Mouse (Mus musculus) intestine, embryonic 14.5 days (tissue): ENCODE measurements around the gene Hoxb6. TPM values are rescaled to one million over a fixed set of nuclear protein-coding genes. Genes with fewer than 3 reads are reported as not detected.

Experiments
- ATAC-seq: fragments of 200-750 bp; cut with Nextera tagmentation; replicated peaks from 2 replicates; pipeline ENCODE4 v1.8.0; 2017; ENCODE audit warnings: low read depth, moderate number of reproducible peaks, moderate TSS enrichment, moderate library complexity; ENCODE audit not compliant: low FRiP score, low TSS enrichment
- DNase-seq: peaks from one replicate; pipeline ENCODE4 v3.0.0-alpha.2; 2018; ENCODE audit warnings: low spot score
- H3K27ac ChIP-seq: fragments of 300-500 bp; sonication (generic); 2 replicates; pipeline ENCODE4 v1.5.1; 2014; ENCODE audit warnings: low read depth, mild to moderate bottlenecking, control low read depth
- H3K27me3 ChIP-seq: fragments of 300-500 bp; sonication (generic); replicated peaks from 2 replicates; pipeline ENCODE4 v1.6.1; 2014; ENCODE audit warnings: low read length, control low read depth; ENCODE audit not compliant: control insufficient read depth, insufficient read depth
- H3K36me3 ChIP-seq: fragments of 300-500 bp; sonication (generic); 2 replicates; pipeline ENCODE4 v1.6.1; 2014; ENCODE audit warnings: low read length, control low read depth; ENCODE audit not compliant: control insufficient read depth, insufficient read depth
- H3K4me1 ChIP-seq: fragments of 300-500 bp; sonication (generic); replicated peaks from 2 replicates; pipeline ENCODE4 v1.6.1; 2014; ENCODE audit warnings: low read length, control low read depth, mixed read lengths; ENCODE audit not compliant: control insufficient read depth, insufficient read depth
- H3K4me2 ChIP-seq: fragments of 300-500 bp; sonication (generic); 2 replicates; pipeline ENCODE4 v1.6.1; 2014; ENCODE audit warnings: low read length
- H3K4me3 ChIP-seq: fragments of 300-500 bp; sonication (generic); 2 replicates; pipeline ENCODE4 v1.5.1; 2014; ENCODE audit warnings: low read depth, low read length, control low read depth, mixed read lengths
- H3K9ac ChIP-seq: fragments of 300-500 bp; sonication (generic); 2 replicates; pipeline ENCODE4 v1.6.1; 2014; ENCODE audit warnings: mild to moderate bottlenecking, low read length
- H3K9me3 ChIP-seq: fragments of 300-500 bp; sonication (generic); 2 replicates; pipeline ENCODE4 v1.6.1; 2016; ENCODE audit warnings: low read length, control low read depth; ENCODE audit not compliant: control insufficient read depth
- WGBS: fragments of 180-500 bp; shearing (Covaris S2); extraction: QIAGEN DNeasy Blood & Tissue Kit; methylation state at CpG from one replicate; pipeline ENCODE4 v1.1.7; 2014; 5-methylcytosine and 5-hydroxymethylcytosine counted together
- polyA plus RNA-seq: library from polyadenylated mRNA; unstranded; fragments of >200 nt; fragmentation: Nextera tagmentation; extraction: Ambion mirVana; gene quantifications from 2 replicates; pipeline ENCODE4 v1.2.1, GENCODE M21; 2014

Gene Hoxb6
- 18.1 and 24.1 TPM in 2 replicates for polyA plus RNA-seq

DNA sequence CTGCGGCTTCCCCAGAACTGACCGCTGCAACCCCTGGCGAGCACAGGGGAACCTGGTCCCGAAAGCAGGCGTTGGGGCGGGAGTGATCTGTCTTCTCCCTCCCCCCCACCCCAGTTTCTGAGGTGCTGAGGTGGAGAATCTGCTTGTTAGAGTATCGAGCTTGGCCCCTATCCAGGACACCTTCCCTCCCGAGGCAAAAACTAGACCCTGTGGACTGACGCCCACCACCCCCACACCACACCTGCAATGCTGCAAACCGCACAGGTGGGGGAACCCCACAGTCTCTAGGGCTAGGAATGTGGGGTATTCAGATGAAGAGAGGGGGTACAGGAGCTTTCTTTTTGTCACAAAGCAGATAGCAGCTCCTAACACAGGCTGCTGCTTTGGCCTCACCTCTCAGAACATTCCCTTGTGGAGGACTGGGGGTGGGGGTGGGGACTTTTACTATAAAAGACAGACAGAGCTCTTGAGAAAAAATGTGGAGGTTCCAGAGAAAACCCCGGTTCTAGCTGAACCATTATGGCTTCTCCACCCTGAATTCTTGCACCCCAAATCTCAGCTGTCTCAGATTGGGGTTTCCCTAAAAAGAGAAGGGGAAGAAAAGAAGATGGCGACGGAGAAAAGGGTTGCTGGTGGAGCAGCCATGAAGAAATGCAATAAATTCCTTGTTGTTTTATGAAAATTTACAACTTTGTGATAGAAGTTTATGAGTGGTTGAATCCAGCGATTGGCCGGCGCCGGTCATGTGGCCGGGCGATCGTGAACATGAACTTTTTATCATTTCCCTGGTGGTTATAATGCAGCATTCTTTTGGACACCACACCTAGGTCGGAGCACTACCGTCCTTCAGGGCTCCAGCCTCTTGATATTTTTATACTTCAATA, at the start of gene Hoxb6:
TSS of gene Hoxb6 (plus strand) at position 796 of the 884 bp plus-strand sequence.
- DNase-seq (no peak), ATAC-seq (peak; percentile 37; the same call in 1 of the 2 replicates)
- Histone ChIP-seq H3K4me1 (peaks cover 22% of the 10 kb centered on the region), H3K9ac (peak within 1 kb of the TSS; percentile 78), H3K36me3 (no peaks in the 10 kb centered on the region), H3K27ac (peak within 1 kb of the TSS; percentile 79), H3K4me2 (peak within 1 kb of the TSS; percentile 55), H3K9me3 (no peaks in the 10 kb centered on the region), H3K27me3 (peaks cover 71% of the 10 kb centered on the region), H3K4me3 (peak within 1 kb of the TSS; percentile 43)
- 6% methylated on average over 22 of the region's 22 CpGs for WGBS

DNA sequence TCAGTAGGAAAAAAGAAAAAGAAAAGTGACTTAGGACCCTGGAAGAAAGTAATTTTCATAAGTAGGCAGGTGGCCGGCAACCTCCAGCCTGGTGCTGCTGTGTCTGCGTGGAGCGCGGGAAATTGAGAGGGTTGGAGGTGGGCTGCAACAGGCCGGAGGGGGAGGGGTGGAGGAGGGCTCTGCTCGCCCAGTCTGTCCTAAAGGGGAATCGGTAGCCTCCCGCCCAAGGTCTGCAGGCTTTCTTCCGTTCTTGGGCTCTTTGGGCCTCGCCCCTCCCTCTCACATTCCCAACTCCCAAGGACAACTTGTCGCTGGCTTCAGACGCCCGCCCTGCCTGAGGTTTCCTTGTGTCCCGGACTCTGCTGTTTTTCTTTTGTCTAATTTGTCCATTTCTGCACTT, 41.4 kb upstream of the Hoxb6 start:
- DNase-seq (peak; percentile 61), ATAC-seq (no peak)
- Histone ChIP-seq H3K4me3 (peak overlapping the region; percentile 26; the same call in 1 of the 2 replicates), H3K4me2 (peak overlapping the region; percentile 23; the same call in 1 of the 2 replicates), H3K9me3 (no peaks in the 10 kb centered on the region), H3K27ac (no peak overlapping the region), H3K36me3 (no peaks in the 10 kb centered on the region), H3K4me1 (peaks cover 3% of the 10 kb centered on the region; the same call in 1 of the 2 replicates), H3K27me3 (peaks cover 84% of the 10 kb centered on the region), H3K9ac (no peak overlapping the region)
- WGBS: under 1% methylated on average over 14 of the region's 14 CpGs

DNA sequence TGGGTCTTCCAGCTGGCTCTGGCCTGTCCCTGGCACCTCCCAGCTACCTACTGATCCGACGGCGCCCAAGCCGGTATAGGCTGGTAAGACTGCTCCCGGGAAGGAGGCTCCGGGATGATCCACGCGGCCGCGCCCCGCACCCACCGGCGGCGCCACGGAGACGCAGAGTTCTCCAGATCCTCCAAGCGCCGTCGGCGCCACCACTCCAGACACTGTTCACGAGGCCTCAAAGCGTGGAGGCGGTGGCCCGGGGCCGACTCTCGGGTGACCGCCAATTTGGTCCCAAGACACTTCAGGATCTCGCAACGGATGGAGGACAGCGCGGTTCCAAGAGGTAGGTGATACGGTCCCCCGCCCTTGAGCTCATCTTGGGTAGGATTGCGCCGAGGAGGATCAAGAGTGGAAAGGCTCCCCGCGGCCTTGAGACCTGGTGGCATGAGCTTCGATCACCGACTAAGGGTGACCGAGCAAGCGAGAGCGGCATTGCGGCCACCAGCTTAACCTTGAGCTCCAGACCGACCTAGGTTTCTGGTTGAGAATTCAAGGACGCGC, 40.7 kb upstream of the Hoxb6 start:
- H3K4me2 ChIP-seq: peak overlapping the region; percentile 25; the same call in 1 of the 2 replicates
- peaks cover 84% of the 10 kb centered on the region for H3K27me3 ChIP-seq
- H3K27ac ChIP-seq: no peak overlapping the region
- H3K9ac ChIP-seq: peak overlapping the region; percentile 23; the same call in 1 of the 2 replicates
- WGBS: 1% methylated on average over 46 of the region's 46 CpGs
- peak overlapping the region; percentile 26 for H3K4me3 ChIP-seq
- DNase-seq (peak; percentile 69), ATAC-seq (no peak; the same call in 1 of the 2 replicates)
- H3K9me3 ChIP-seq: no peaks in the 10 kb centered on the region
- H3K4me1 ChIP-seq: peaks cover 3% of the 10 kb centered on the region; the same call in 1 of the 2 replicates
- H3K36me3 ChIP-seq: no peaks in the 10 kb centered on the region

DNA sequence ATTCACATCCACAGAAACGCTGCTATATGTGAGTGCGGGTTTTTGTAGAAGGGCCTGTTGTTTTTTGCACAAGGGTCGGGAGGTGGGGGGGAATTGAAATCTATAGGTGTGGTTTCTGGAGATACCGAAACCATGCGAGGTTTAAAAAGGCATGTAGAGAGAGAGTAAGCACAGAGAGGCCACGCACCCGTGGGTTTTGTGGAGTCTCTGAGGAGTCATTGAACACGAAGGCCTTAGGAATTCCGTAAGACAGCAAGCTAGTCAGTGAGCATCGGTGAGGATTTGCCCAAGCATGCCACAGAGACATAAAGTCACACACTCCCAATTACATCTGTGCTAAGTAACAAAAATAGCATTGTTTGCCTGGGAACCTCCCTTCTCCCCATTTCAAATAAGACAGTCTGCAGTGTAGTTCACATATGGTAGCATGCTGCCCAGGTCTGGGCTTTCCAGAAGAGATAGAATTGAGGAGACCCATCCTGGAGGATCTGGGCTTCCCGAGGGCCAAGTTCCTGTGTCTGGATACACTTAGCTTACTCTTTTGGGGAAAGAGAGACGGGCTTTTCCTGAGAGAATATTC, 39.6 kb upstream of the Hoxb6 start:
- H3K9ac ChIP-seq: no peak overlapping the region
- DNase-seq (no peak), ATAC-seq (no peak)
- no peaks in the 10 kb centered on the region for H3K9me3 ChIP-seq
- H3K36me3 ChIP-seq: no peaks in the 10 kb centered on the region
- H3K4me3 ChIP-seq: peak overlapping the region; percentile 26
- peaks cover 3% of the 10 kb centered on the region; the same call in 1 of the 2 replicates for H3K4me1 ChIP-seq
- H3K27ac ChIP-seq: no peak overlapping the region
- 0 out of 2 replicates have a peak overlapping the region, but pooled peaks have one; percentile 0 for H3K4me2 ChIP-seq
- 4% methylated on average over 12 of the region's 12 CpGs for WGBS
- H3K27me3 ChIP-seq: peaks cover 87% of the 10 kb centered on the region

DNA sequence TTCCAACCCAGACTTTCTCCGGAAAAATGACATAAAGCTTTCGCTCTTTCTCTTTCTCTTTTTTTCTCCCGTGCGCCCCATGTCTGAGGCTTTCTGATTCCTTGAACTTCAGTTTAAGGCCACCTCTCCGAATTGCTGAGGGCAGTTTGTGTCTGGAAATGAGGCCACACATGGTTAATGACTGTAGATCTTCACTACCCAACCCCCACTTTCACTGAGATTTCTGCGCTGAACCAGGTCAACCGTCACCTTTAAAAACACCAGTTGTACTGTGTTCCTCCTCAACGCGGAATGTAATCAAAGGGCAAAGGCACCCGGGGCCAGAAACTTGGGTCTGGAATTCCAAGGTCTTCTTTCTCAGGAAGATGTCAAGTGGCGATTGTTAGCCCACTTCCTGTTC, 38.1 kb upstream of the Hoxb6 start:
- ATAC-seq (no peak), DNase-seq (no peak)
- H3K36me3 ChIP-seq: no peaks in the 10 kb centered on the region
- H3K4me1 ChIP-seq: peaks cover 3% of the 10 kb centered on the region; the same call in 1 of the 2 replicates
- H3K4me2 ChIP-seq: no peak overlapping the region
- H3K27ac ChIP-seq: no peak overlapping the region
- H3K27me3 ChIP-seq: peaks cover 99% of the 10 kb centered on the region
- WGBS: 1% methylated on average over 11 of the region's 11 CpGs
- H3K9me3 ChIP-seq: no peaks in the 10 kb centered on the region
- H3K4me3 ChIP-seq: 0 out of 2 replicates have a peak overlapping the region, but pooled peaks have one; percentile 0
- no peak overlapping the region for H3K9ac ChIP-seq

DNA sequence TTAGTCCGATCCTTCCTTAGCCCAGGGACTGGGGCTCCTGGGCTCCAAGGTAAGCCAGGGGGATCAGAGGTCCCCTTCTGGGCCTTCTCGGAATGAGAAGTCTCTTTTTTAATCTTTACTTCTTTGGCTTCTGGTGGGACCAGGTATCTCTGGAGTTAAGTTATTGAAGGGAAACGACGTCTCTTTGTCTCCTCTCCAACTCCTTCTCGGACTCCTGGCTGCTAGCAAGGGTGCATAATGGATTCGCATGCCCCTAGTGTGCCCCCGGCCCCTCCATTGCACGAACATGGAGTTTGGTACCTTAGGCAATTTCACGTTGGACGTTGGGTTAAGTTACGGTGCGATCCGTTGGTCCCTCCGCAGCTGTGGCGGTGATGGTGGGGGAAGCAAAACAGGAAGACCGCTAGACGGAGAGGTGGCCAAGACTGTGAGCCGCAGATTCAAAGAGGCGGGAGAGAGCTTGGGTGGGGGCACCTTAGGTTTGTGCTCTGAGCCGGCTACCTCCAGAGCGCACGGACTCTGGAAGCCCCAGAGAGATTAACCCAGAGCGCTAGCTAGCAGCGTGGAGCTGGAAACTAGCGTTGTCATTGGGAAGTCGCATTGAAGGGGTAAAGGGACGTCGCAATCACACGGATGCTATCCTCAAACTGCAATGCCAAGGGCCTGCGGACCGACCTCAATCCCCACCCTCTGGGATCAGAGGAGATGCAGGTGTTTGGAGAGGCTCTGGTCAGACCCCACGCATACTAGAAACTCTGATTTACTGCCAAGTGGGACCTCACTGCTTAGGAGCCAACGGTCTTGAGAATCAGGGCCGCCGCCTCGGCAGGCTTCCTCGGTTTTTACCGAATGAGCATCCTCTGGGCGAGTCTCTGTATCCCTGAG, 36.9 kb upstream of the Hoxb6 start:
- Histone ChIP-seq H3K36me3 (no peaks in the 10 kb centered on the region), H3K27me3 (peaks cover 99% of the 10 kb centered on the region), H3K9ac (no peak overlapping the region), H3K4me2 (peak overlapping the region; percentile 20; the same call in 1 of the 2 replicates), H3K27ac (no peak overlapping the region), H3K9me3 (no peaks in the 10 kb centered on the region), H3K4me1 (peaks cover 5% of the 10 kb centered on the region; the same call in 1 of the 2 replicates), H3K4me3 (0 out of 2 replicates have a peak overlapping the region, but pooled peaks have one; percentile 6)
- ATAC-seq: no peak
- peak; percentile 61 for DNase-seq
- WGBS: 2% methylated on average over 39 of the region's 39 CpGs

DNA sequence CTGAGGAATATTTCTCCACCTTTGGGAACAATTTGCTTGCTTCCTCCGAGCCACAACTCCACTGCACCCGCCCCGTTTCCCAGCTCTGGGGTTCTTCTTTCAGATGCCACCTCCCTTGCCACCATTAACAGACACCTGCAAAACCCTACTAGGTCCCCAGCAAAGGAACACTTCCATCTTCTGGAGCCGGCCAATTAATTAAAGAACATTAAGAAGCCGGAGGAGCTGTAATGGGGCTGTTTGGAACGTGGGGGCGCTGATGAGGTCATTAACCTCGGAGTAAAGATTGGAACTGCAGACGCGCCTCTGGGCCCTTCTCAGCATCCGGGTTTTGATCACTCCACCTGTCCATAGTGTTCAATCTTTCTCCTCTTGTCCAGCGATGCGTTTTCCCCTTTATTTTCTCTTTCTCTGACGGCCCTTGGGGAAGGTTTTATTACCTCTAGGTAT, 36.3 kb upstream of the Hoxb6 start:
- H3K4me3 ChIP-seq: no peak overlapping the region
- H3K36me3 ChIP-seq: no peaks in the 10 kb centered on the region
- peaks cover 4% of the 10 kb centered on the region; the same call in 1 of the 2 replicates for H3K4me1 ChIP-seq
- WGBS: 5% methylated on average over 14 of the region's 14 CpGs
- ATAC-seq (no peak), DNase-seq (peak; percentile 60)
- no peak overlapping the region for H3K9ac ChIP-seq
- peaks cover 99% of the 10 kb centered on the region for H3K27me3 ChIP-seq
- H3K4me2 ChIP-seq: no peak overlapping the region
- H3K9me3 ChIP-seq: no peaks in the 10 kb centered on the region
- no peak overlapping the region for H3K27ac ChIP-seq
